Mouse (Mus musculus): Measurements from ENCODE around the gene Xlr4b.
"Not testable (repeated sequence)": the region's sequence is repeated elsewhere in the genome, so short reads cannot be mapped to it uniquely, and the experiment has no call there.

Xlr4b gene

DNA sequence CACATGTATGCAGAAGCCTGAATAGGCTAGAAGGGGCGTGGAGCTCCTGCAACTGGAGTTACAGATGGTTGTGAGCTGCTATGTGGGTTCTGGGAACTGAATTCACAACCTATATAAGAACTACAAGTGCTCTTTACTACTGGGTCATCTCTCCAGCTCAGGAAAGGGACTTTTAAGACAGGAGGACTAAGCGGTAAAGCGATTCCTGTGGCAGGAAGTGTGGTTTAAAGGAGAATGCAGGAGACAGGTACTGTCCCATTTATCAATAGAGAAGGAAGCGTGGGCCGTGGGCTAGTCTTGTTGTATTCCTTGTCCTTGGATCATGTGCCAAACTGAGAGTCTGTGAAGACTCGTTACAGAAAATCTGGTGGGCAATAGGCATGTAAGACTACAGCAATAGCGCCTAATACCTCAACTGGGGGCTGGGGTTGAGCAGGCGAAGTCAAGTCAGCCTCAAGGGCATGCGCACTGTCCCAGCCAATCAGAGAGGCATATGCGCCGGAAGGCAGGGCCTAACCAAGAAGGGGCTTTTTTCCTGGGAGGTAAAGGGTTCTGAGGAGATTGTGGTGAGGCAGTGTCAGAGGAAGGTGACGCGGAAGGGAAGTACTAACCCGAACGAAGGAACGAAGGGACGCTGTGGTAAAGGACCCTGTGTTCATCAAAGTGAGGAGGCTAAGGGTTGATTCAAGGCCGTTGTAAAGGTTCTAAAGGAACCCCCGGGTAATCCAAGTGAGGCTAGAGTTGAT, at the start of gene Xlr4b:
Xlr4b (plus strand) TSS at position 515 of the 746 bp plus-strand sequence.
- in situ Hi-C loops (cut with MboI; ENCODE audit: low sequenced_read_pairs), result not testable (repeated sequence)

- in situ Hi-C loops (cut with MboI; ENCODE audit: low sequenced_read_pairs), result not testable (repeated sequence)
Measured at GRCm38 (mm10) chrX:73176889-73177288, 37.2 kb upstream of the Xlr4b start, which contains the start of gene Spin2d. Spin2d (minus strand) TSS chrX:73176989.

DNA sequence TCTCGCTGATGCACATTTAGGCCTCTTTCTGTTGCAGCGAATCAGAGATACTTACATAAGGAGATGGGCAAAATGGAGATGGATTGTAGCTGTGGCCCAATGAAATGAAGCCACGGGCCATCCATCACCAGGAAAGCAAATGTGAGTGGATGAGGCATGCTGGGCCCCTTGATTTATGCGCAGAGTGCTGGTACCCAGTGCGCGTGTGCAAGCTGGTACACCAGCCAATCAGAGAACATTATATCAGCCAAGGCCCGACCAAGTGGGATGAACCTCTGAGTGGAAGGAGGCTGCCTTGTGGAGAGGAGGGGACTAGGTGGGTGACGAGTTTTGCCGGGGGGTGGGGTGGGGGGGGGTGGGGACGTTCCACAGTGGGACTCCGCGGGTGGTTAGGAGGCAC, 22.2 kb upstream of the Xlr4b start, which contains the start of gene Xlr3b:
Xlr3b (plus strand) TSS at position 274 of the 400 bp plus-strand sequence.
- in situ Hi-C loops (cut with MboI; ENCODE audit: low sequenced_read_pairs), result not testable (repeated sequence)

GRCm38 (mm10) chrX:73225365-73225764, 11.2 kb downstream of the Xlr4b start:
- in situ Hi-C loops (cut with MboI; ENCODE audit: low sequenced_read_pairs), result no loop called here

GRCm38 (mm10) chrX:73227914-73228605, 13.9 kb downstream of the Xlr4b start, which contains the start of gene F8a:
F8a (plus strand) TSS chrX:73228291.
- in situ Hi-C loops (cut with MboI; ENCODE audit: low sequenced_read_pairs), result no loop called here

GRCm38 (mm10) chrX:73228606-73229214, 14.6 kb downstream of the Xlr4b start:
- in situ Hi-C loops (cut with MboI; ENCODE audit: low sequenced_read_pairs), result no loop called here

- in situ Hi-C loops (cut with MboI; ENCODE audit: low sequenced_read_pairs), result no loop called here
Measured at GRCm38 (mm10) chrX:73229288-73229687, 15.2 kb downstream of the Xlr4b start.

DNA sequence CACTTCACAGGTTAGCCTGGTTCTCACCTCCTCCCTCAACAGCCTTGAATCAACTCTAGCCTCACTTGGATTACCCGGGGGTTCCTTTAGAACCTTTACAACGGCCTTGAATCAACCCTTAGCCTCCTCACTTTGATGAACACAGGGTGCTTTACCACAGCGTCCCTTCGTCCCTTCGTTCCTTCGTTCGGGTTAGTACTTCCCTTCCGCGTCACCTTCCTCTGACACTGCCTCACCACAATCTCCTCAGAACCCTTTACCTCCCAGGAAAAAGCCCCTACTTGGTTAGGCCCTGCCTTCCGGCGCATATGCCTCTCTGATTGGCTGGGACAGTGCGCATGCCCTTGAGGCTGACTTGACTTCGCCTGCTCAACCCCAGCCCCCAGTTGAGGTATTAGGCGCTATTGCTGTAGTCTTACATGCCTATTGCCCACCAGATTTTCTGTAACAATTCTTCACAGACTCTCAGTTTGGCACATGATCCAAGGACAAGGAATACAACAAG, 28.7 kb downstream of the Xlr4b start, which contains the start of gene Xlr4c:
Xlr4c (minus strand) TSS at position 310 of the 505 bp plus-strand sequence.
- in situ Hi-C loops (cut with MboI; ENCODE audit: low sequenced_read_pairs), result not testable (repeated sequence)

GRCm38 (mm10) chrX:73262428-73262827, 48.3 kb downstream of the Xlr4b start:
- in situ Hi-C loops (cut with MboI; ENCODE audit: low sequenced_read_pairs), result not testable (repeated sequence)

- in situ Hi-C loops (cut with MboI; ENCODE audit: low sequenced_read_pairs), result not testable (repeated sequence)
Measured at GRCm38 (mm10) chrX:73265270-73265669, 51.1 kb downstream of the Xlr4b start, which contains the start of gene Xlr3c. Xlr3c (minus strand) TSS chrX:73265390.

Measured in CH12F3 (cell line).